Mouse (Mus musculus) testis, adult 2 months (tissue): ENCODE results near the gene Tbx20. TPM values are rescaled to one million over a fixed set of nuclear protein-coding genes. Genes with fewer than 3 reads are reported as not detected.
A peak's percentile ranks its signal among the peaks of the same experiment; 100 is the strongest.

Source experiments
- H3K27ac ChIP-seq: fragments of 200-500 bp; 2 replicates; pipeline ENCODE4 v1.5.1; 2012; ENCODE audit warnings: low read depth, low read length; ENCODE audit not compliant: control insufficient read depth, insufficient read depth
- H3K27me3 ChIP-seq: fragments of 200-500 bp; 2 replicates; pipeline ENCODE4 v1.6.1; 2012; ENCODE audit warnings: mild to moderate bottlenecking, low read length, moderate library complexity; ENCODE audit not compliant: control insufficient read depth, insufficient read depth
- H3K36me3 ChIP-seq: fragments of 200-500 bp; 2 replicates; pipeline ENCODE4 v1.6.1; 2012; ENCODE audit warnings: mild to moderate bottlenecking, low read length; ENCODE audit not compliant: control insufficient read depth, insufficient read depth
- H3K4me1 ChIP-seq: fragments of 200-500 bp; 2 replicates; pipeline ENCODE4 v1.6.1; 2012; ENCODE audit warnings: low read length; ENCODE audit not compliant: control insufficient read depth, insufficient read depth
- H3K4me3 ChIP-seq: fragments of 200-500 bp; 2 replicates; pipeline ENCODE4 v1.5.1; 2012; ENCODE audit warnings: low read depth, mild to moderate bottlenecking, low read length, moderate library complexity, mixed read lengths; ENCODE audit not compliant: control insufficient read depth
- CTCF ChIP-seq: fragments of 200-500 bp; IDR thresholded peaks from 2 replicates; pipeline ENCODE4 v1.5.1; 2012; ENCODE audit warnings: low read depth, mild to moderate bottlenecking, inconsistent platforms, low read length, moderate library complexity; ENCODE audit not compliant: control insufficient read depth, insufficient read depth, insufficient replicate concordance
- POLR2A ChIP-seq: fragments of 200-500 bp; IDR thresholded peaks from 2 replicates; pipeline ENCODE4 v1.6.1; 2012; ENCODE audit warnings: low read depth, mild to moderate bottlenecking, inconsistent platforms, low read length, moderate library complexity; ENCODE audit not compliant: control insufficient read depth
- polyA plus RNA-seq: library from polyadenylated mRNA; depleted of rRNA; stranded (reverse); fragments of >200 nt; gene quantifications from 2 replicates; pipeline ENCODE4 v1.2.3, GENCODE M21; 2012

Gene Tbx20
- polyA plus RNA-seq, 1 experiment: 0.01 TPM

- H3K4me1 ChIP-seq: peaks cover 13% of the 10 kb centered on the region
- H3K27ac ChIP-seq: no peak overlapping the region
- TF ChIP-seq CTCF: no peak
- TF ChIP-seq POLR2A: no peak
- H3K4me3 ChIP-seq: peak overlapping the region; percentile 49
- H3K36me3 ChIP-seq: no peaks in the 10 kb centered on the region
- no peaks in the 10 kb centered on the region for H3K27me3 ChIP-seq
Observed at GRCm38 (mm10) chr9:24780391-24780928, 6.4 kb upstream of the Tbx20 start.

- Histone ChIP-seq H3K4me1 (peaks cover 13% of the 10 kb centered on the region), H3K27ac (no peak overlapping the region), H3K27me3 (no peaks in the 10 kb centered on the region), H3K4me3 (no peak overlapping the region), H3K36me3 (no peaks in the 10 kb centered on the region)
- TF ChIP-seq CTCF (no peak), POLR2A (no peak)
Observed at GRCm38 (mm10) chr9:24779975-24780374, 5.9 kb upstream of the Tbx20 start.

GRCm38 (mm10) chr9:24778571-24778970, 4.5 kb upstream of the Tbx20 start:
- Histone ChIP-seq H3K27ac (no peak overlapping the region), H3K4me1 (peaks cover 24% of the 10 kb centered on the region), H3K4me3 (no peak overlapping the region), H3K27me3 (peaks cover 2% of the 10 kb centered on the region; the same call in 1 of the 2 replicates), H3K36me3 (no peaks in the 10 kb centered on the region)
- TF ChIP-seq POLR2A (no peak), CTCF (no peak)

GRCm38 (mm10) chr9:24777961-24778360, 3.9 kb upstream of the Tbx20 start:
- TF ChIP-seq POLR2A: no peak
- TF ChIP-seq CTCF: no peak
- H3K4me1 ChIP-seq: peaks cover 25% of the 10 kb centered on the region
- peaks cover 2% of the 10 kb centered on the region; the same call in 1 of the 2 replicates for H3K27me3 ChIP-seq
- H3K27ac ChIP-seq: no peak overlapping the region
- H3K4me3 ChIP-seq: peak overlapping the region; percentile 3; the same call in 1 of the 2 replicates
- no peaks in the 10 kb centered on the region for H3K36me3 ChIP-seq

- peaks cover 25% of the 10 kb centered on the region for H3K4me1 ChIP-seq
- peaks cover 2% of the 10 kb centered on the region; the same call in 1 of the 2 replicates for H3K27me3 ChIP-seq
Observed at GRCm38 (mm10) chr9:24777176-24777895, 3.2 kb upstream of the Tbx20 start.

GRCm38 (mm10) chr9:24776487-24776886, 2.4 kb upstream of the Tbx20 start:
- no peak overlapping the region for H3K27ac ChIP-seq
- H3K27me3 ChIP-seq: peaks cover 2% of the 10 kb centered on the region; the same call in 1 of the 2 replicates
- TF ChIP-seq CTCF: no peak
- TF ChIP-seq POLR2A: no peak
- H3K36me3 ChIP-seq: no peaks in the 10 kb centered on the region
- H3K4me3 ChIP-seq: no peak overlapping the region
- H3K4me1 ChIP-seq: peaks cover 25% of the 10 kb centered on the region

More at GRCm38 (mm10) chr9:24777176-24777895, 3.2 kb upstream of the Tbx20 start:
- H3K36me3 ChIP-seq: no peaks in the 10 kb centered on the region
- TF ChIP-seq POLR2A: no peak
- TF ChIP-seq CTCF: no peak
- H3K27ac ChIP-seq: no peak overlapping the region
- H3K4me3 ChIP-seq: no peak overlapping the region

GRCm38 (mm10) chr9:24775567-24775966, 1.5 kb upstream of the Tbx20 start:
- Histone ChIP-seq H3K4me3 (no peak overlapping the region), H3K36me3 (no peaks in the 10 kb centered on the region), H3K4me1 (peaks cover 23% of the 10 kb centered on the region), H3K27ac (no peak overlapping the region), H3K27me3 (peaks cover 2% of the 10 kb centered on the region; the same call in 1 of the 2 replicates)
- TF ChIP-seq POLR2A: no peak
- no peak for TF ChIP-seq CTCF
